Mouse (Mus musculus) cerebellum, adult 2 months (tissue): ENCODE data around the gene Chka.

Source experiments
- CTCF ChIP-seq: fragments of 200-500 bp; IDR thresholded peaks from 2 replicates; pipeline ENCODE4 v1.5.1; 2011; ENCODE audit warnings: low read depth, mild to moderate bottlenecking, control low read depth, low read length, moderate library complexity, borderline replicate concordance; ENCODE audit not compliant: insufficient read depth
- POLR2A ChIP-seq: fragments of 200-500 bp; IDR thresholded peaks from 2 replicates; pipeline ENCODE4 v1.6.1; 2011; ENCODE audit warnings: low read length, control low read depth, borderline replicate concordance; ENCODE audit not compliant: insufficient read depth

- no peak for TF ChIP-seq CTCF
- no peak for TF ChIP-seq POLR2A
These were observed 28.7 kb downstream of the Chka start for GRCm38 (mm10) chr19:3880054-3880848.
